Mouse (Mus musculus) C2C12 (cell line): Measurements from ENCODE around the gene Ctsk.

ENCODE experiments used
- CTCF ChIP-seq: IDR thresholded peaks from one replicate; pipeline ENCODE4 v1.5.1; 2011; ENCODE audit not compliant: control insufficient read depth, insufficient read depth, insufficient read length
- MYOD1 ChIP-seq: IDR thresholded peaks from one replicate; pipeline ENCODE4 v1.6.1; 2011; ENCODE audit warnings: low read depth; ENCODE audit not compliant: control insufficient read depth, insufficient read length
- USF1 ChIP-seq: IDR thresholded peaks from one replicate; pipeline ENCODE4 v1.6.1; 2011; ENCODE audit warnings: low read depth, mild to moderate bottlenecking, control low read depth, moderate library complexity

- no peak for TF ChIP-seq CTCF
- no peak for TF ChIP-seq MYOD1
- no peak for TF ChIP-seq USF1
These were observed 48.1 kb upstream of the Ctsk start for GRCm38 (mm10) chr3:95450915-95451314.
